Mouse (Mus musculus) left cerebral cortex, adult 8-10 months (tissue): ENCODE data around the gene Clba1. TPM values are rescaled to one million over a fixed set of nuclear protein-coding genes. Genes with fewer than 3 reads are reported as not detected.

Source experiments
- DNase-seq, 2 experiments: peaks; one replicate each; pipeline ENCODE4 v3.0.0; 2022; ENCODE audit warnings: low spot score in 2 of 2
- total RNA-seq, 4 experiments: library from RNA; stranded (reverse); gene quantifications; 2 replicates each; pipeline ENCODE4 v1.2.4; 2022

Clba1 gene
- 10 to 100 TPM; 15.1 to 16.5 (median 16.1) TPM for total RNA-seq

DNA sequence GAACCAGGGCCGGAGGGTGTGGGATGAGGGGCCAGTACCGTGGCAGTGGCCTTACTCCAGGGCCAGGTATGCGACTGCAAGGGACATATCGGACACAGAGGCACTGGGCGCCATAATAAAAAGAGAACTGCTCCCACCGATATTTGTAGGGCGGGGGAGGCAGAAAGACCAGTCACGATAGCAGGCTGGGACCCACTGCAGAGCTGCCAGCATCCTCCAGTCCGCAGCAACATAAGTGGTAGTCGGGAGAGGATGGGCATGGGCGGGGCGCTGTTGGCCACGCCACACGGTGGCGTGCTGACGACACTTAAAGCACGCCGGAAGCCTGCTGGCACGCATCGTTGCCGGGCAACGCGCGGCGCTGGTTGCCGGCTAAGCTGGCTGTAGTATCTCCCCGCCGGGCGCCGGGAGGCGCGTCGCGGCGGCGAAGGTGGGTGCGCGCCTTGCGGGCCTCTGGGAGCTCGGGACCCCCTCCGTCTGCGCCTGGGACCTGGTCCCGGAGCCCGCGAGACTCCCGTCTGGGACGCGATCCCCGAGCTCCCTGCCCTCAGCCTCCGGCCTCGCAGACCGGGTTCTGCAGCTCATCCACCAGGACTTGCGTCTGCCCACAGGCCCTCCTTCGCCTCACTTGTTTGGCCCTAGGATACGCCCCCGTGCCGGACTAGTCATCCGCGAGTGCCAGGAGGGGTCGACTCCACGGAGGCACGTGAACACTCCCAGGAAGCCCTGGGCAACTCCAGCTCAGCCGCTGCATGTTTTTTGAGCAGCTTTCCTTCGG, at the start of gene Clba1:
Gene Clba1 (plus strand): TSS at position 351 of the 778 bp plus-strand sequence.
- DNase-seq = peak; percentile 79 to 94

DNA sequence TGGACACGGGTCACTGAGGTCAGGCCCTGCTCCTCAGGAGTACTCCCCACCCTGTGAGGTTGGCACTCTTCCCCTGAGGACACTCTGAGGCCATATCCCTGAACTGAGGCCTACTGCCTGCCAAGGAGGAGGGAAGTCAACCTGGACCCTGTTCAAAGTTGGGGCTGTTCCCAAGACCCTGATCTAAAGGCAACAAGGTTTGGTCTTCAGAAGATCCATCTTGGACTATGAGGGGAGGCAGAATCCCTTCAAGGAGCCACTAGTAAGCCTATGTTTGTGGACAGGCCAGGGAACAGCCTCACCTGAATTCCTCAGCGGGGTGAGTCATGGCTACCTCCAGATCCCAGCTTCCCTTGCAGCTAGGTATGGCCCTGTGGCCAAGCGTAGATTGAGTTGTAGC, 49.3 kb upstream of the Clba1 start:
- no peak for DNase-seq

DNA sequence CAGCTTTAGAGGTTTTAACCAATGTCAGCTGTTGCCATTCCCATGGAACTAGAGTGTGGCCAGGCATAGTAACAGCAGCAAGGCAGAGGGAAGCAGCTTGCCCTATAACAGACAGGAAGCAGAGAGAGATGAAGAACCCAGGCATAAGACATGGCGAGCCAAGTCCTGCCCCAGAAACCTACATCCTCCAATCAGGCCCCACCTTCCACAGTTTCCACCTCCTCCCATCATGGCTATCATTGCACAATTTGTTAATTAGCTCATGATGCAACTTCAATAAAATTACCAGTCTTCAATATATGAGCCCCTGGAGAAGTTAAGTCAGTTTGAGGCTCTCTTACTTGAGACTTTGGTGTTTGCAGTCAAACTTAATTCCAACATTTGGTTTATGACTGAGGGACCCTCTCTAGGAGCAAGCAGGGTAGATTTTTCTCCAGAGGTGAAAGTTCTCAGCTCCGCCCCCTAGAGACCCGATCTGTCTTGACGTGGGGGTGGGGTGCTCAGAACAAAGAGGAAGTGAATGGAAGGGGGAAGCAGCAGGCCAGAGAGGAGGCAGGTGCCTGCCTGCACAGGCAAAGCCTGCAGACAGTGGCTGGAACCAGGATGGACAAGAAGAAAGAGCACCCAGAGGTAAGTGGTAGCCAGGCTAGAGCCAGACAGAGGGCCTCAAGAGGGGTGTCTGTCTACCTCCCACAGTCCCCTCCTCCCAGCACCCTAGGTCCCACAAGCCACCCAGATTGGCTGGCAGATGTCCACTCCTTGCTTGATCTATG, 48.4 kb upstream of the Clba1 start, which contains the start of gene Pld4:
Gene Pld4 (plus strand): TSS at position 502 of the 773 bp plus-strand sequence.
- DNase-seq = no peak

DNA sequence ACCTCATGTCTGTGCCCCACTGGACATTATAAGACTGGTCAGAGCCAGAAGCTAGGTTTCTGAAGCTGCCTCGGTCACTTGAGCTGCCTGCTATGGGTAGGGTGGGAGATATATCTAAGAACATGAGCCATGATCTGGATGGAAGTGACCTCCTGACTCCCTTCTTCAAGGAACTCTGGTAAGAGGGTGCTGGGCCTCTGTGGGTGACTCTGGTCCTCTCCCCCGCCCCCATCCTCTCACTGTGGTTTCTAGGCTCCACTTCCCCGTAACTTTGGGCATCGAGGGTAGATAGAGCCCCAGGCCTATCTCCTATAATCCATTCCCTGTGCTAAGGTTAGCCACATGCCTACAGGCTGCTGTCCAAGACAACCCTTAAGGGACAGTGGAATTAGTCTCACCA, 47.3 kb upstream of the Clba1 start:
- DNase-seq = no peak

DNA sequence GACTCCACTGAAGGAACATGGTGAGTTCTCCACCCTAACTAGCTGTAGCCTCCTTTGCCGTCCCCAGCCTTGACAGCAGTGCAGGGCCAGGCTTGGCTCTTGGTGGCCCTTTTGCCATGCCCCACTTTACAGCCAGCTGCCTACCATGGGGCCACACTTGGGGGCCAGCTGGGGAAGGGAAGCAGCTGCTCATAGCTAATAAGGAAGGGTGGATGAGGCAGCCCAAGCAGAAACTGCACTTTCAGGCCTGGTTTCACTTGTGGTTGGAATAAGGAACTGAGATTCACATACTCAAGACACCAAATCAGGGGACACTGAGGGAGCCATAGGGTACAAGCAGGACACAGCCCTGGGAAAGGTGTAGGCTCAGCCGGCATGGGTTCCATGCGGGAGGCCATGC, 46.7 kb upstream of the Clba1 start:
- no peak for DNase-seq

DNA sequence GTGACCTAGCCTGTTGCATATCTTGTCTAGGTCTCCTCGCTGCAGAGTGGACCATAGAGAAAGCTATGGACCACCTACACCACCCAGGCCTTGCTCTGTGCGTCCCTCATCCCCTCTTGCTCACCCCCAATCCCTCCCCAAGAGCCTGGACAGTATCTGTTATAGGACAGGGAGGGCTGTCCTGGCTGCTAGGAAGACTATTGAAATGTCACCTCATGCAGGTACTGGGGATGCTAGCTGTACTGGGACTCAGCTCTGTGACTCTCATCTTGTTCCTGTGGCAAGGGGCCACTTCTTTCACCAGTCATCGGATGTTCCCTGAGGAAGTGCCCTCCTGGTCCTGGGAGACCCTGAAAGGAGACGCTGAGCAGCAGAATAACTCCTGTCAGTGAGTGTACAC, 45.6 kb upstream of the Clba1 start:
- DNase-seq = no peak

DNA sequence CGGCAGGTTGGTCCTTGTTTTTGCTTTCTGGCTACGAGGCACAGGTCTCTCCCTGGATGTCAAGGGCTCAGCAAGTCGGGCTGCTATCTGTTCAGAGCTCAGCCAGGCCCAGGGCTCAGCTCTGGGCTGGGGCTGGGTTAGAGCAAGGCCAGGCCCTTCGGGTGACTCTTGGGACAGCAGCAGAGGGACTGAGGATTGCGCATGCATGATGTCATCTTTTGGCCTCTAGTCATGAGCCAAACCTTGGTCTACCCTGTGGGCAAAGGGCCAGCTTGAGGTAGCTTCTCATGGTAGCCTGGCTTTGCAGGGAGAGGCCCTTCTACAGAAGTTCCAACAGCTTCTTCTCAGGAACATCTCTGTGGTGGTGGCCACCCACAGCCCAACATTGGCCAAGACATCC, 44.6 kb upstream of the Clba1 start:
- no peak for DNase-seq

DNA sequence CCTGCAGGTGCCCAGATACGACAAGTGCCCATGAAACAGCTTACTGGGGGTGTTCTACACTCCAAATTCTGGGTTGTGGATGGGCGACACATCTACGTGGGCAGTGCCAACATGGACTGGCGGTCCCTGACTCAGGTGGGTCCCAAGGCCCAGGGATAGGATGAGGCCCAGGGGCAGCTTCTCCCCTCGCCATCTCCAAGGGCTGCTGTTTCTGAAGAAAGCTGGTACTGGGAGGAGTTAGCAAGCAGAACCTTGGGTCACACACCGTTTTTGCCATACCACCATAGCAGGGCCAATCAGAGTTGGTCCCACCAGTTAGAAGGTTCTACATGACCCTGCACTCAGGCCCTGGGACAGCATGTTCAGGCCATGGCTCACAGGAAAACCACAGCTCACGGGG, 43.7 kb upstream of the Clba1 start:
- DNase-seq = no peak

DNA sequence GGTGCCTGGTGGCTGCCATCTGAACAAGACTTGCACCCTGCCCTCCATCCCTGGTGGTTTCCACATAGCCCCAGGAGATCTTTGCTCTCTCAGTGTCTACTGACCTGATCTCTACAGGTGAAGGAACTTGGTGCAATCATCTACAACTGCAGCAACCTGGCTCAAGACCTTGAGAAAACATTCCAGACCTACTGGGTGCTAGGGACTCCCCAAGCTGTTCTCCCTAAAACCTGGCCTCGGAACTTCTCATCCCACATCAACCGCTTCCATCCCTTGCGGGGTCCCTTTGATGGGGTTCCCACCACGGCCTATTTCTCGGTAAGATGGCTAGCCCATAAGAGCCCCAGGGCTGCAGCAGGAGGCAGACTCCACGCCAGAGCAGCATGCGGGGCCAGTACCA, 42.2 kb upstream of the Clba1 start:
- no peak for DNase-seq

DNA sequence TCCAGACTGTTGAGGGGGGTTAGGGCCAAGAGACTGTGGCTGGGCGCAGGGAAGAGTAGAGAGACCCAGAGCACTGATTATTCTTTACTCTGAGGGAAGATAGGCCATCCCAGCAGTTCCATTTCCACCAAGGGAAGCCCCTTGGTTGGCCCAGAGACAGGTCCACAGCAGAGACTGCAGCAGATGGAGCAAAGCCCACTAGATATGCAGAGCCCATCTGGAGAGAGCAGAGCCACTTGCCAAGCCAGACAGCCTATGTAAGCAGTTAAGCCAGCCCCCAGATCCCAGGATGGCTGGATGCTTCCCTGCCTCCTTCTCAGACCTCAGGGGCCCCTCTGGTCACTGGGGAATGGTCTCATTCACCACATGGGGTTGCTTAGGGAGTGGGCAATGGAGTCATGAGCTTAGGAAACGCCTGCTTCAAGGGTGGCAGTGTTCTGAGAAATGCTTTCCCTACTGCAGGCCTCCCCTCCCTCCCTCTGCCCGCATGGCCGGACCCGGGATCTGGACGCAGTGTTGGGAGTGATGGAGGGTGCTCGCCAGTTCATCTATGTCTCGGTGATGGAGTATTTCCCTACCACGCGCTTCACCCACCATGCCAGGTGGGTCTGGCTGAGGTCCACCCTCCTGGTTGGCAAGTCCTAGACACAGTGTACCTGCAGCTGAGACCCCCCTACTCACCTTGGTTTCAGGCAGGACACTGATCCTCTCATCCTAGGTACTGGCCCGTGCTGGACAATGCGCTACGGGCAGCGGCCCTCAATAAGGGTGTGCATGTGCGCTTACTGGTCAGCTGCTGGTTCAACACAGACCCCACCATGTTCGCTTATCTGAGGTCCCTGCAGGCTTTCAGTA, 41.5 kb upstream of the Clba1 start:
- no peak for DNase-seq

DNA sequence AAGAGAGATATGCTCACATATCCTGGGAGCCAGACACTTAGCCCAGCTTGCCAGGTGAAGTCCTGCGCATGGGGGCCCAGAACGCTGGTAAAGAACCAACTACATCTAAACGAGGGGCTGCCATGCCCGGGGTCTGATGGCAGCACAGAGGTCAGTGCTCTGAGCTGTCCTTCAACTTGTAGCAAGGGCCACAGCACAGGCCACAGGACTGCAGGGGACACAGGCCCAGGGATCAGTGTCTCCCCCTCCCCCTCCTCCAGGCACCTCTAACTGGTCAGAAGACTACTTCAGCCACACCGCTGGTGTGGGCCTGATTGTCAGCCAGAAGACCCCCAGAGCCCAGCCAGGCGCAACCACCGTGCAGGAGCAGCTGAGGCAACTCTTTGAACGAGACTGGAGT, 40.6 kb upstream of the Clba1 start:
- no peak for DNase-seq

DNA sequence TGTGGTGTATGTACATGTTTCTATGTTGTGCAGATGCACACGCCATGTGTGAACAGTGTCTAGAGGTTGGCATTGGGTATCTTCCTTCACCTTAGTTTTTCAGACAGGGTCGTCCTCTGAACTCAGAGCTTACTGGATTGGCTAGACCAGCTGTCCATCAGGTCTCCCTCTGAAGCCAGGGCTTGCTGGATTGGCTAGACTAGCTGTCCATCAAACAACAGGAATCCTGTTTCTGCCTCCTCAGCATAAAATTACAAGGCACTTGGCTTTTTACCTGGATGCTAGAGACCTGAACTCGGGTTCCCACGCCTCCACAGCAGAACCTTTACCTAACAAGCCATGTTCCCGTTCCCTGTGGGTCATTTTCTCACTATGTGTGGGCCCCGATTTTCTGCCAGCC, 39.7 kb upstream of the Clba1 start:
- no peak for DNase-seq

DNA sequence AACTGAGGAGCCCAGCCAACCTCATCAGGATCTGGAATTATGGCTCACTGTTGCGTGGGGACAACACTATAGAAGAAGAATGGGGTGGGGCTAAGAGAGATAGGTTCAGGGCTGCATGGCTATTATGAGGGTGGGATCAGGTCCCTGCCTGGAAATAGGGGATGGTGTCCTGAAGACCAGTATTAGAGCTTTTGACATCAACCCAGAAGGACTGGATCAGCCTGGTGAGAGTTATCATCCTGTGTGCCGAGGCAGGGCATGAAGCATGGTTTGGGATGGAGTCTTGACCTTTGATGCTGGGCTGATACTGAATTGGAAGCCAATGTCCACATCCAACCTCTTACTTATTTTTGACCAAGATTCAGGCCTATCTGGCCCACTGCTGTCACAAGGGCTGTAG, 39.0 kb upstream of the Clba1 start:
- no peak for DNase-seq

DNA sequence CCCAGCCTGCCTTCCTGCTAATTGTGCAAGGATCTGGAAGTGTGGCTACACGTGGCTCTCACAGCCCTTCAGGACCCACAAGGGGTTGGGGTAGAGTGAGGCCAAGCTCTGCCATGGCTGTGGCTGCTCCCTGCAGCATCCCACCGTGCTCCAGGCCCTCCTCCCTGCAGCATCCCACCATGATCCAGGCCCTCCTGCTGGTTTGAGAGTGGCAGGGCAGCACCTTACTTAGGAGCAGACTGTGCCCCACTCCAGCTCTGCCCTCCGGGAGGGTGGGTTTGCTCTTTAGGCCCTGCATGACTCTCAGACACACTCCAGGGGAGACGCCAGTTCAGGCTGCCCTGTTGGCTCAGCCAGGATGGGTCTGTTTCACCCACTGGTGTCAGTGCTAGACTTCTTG, 38.3 kb upstream of the Clba1 start:
- no peak for DNase-seq

DNA sequence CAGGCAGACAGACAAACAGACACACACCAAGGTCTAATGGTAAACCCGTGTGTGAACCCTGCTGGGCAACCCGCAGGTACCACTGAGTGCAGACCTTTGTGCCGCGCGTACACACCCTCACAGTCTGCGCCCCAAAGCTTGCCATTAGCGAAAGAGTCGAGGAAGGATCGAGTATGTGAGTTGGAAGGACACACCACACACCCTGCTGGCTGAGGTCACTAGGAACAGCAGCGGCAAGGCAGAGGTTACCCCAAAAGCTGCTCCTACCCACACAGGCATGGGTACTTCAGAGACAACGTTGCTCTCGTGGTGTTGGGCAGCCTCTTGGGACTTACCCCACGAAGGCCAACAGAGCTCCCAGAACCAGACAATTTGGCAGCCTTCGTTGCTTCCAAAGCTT, 36.4 kb upstream of the Clba1 start:
- DNase-seq = no peak

DNA sequence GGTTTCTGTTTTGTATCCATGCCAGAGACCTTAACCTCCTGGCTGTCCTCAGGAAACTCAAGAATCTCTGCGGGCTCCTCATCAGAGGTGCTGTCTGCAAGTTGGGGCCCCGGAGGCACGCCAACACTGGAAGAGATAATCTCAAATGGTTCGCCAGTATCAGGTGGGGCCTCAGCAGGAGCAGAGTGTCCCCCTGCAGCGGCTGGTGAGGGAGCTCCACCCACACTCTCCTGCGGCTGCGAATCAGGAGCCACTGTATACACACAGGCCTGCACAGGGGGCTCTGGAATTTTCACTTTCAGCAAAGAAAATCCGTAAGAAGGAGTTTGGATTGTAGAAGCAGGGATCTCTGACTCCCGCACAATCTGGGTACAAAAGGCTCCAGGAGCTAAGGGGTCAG, 35.4 kb upstream of the Clba1 start:
- DNase-seq = no peak

DNA sequence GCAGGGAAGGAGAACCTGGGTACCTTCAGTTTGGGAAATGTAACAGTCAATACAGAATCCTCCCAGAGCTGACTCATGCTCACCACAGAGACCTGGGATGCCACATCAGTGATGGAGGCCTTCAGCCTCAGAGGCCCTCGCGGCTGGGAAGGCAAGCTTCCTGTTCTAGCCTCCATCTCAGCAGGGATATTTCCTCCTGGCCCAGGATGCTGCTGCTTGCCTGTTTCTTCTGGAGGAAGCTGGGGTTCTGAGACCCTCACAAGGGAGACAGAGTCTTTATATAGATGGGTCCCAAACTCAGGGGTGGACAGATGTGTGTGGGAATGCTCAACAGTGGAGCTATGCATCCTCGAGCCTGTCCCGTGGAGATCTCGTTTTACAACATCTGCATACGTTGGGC, 34.7 kb upstream of the Clba1 start:
- DNase-seq = no peak

DNA sequence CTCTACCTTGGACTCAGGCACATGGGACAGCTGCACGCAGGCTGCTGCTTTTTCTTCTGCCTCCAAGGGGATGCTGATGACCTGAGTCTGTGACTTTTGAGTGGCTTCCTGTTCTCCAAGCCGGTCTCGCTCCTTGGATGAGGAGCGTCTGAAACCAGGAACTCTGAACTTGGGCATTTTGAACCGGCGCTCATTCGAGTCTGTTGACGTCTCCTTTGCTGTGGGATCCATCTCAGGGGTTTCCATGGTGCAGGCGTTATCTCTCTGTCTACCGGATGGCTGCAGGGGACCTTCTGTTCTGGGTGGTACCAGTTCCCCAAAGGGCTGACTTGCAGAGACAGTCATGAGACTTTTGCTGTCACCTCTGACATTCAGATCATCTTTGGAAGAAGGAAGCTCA, 34.3 kb upstream of the Clba1 start:
- no peak for DNase-seq

DNA sequence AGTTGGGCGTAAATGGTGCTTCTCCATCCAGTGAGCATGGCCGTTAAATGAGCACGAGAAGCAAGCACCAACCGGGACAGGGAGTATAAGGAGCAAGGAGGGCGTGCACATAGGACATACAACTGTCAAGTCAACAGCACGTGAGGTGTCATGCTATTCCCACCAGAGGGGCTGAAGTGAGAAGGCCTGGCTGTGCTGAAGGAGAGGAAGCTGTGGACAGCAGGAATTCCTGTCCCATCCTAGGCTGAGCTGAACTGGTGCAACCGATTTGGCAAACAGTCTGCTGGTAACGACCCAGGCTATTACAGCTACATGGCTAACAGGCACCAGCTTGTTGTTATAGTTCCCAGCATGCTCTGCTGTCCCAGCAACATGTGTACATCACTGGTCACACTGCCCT, 17.7 kb upstream of the Clba1 start:
- no peak for DNase-seq

DNA sequence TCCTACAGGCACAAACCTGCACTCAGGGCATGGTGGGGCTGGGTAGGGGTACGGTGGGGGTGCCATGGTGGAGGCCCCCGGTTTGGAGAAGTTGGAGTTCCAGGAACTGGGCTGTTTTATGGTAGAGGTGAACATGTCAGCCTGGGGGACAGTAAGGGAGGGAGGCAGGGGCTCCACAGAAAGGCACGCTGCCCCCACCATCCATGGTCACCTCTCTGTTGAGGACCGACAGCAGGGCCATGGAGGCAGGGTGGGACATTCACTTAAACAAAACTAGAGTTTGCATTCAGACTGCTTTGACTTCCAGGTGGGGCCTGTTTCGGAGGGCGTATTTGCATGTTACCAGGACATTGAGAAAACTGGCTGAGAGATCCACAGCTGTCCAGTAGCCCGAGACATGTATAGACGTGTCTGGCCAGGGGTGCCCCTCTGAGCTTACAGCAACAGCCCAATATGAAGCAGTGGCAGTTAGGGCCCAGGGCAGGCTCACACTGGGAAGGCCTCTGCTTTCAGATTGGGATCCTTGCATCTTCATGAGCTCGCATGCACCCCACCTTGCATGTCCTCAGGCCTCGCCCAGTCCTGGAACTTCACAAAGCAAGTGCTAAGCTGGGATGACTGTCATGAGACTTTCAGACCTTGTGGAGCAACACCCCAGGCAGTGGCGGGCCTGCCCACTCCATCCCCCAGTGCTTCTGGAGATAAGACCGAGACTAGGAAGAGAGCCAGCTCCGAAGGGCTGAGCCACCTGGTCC, 15.0 kb upstream of the Clba1 start:
- DNase-seq = no peak

DNA sequence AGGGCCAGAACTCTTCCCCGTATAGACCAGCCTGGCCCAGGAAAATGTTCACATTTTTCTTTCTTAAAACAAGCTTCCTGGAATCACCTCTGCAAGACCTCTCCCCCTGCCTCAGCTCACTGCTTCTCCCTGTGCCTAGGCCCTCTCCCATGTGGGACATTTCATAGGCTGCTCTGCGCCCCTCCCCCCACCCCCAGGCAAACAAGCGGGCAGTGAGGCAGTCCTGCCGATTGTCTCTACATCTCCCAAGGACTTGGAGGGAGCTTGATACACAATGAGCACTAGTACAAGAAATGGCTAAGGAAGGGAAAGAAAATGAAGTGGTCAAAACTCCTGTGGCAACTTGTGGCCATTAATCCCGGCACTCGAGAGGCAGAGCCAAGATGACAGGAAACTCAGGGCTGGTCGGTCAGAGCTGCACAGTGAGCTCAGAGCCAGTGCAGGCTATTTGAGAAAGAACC, 14.4 kb upstream of the Clba1 start:
- DNase-seq = no peak
